Mouse (Mus musculus): ENCODE results near the gene 4931428L18Rik. TPM values are rescaled to one million over a fixed set of nuclear protein-coding genes. Genes with fewer than 3 reads are reported as not detected.

The 4931428L18Rik gene
- total and polyA plus RNA-seq, 3 experiments, result not detected

GRCm38 (mm10) chr1:31156884-31157283 lies 65.6 kb downstream of the 4931428L18Rik start:
- Histone ChIP-seq H3K9me3 (replicated peaks; ENCODE audit: insufficient read depth, low read length) (no peaks in the 10 kb centered on the region), H3K27ac (ENCODE audit: control insufficient read depth, low read depth, low read length) (no peak overlapping the region), H3K36me3 (ENCODE audit: control insufficient read depth in 1 of 2, insufficient read depth in 2 of 2, low read length in 2 of 2) (no peaks in the 10 kb centered on the region), H3K79me2 (ENCODE audit: control insufficient read depth, insufficient read depth, low read length, poor library complexity) (no peaks in the 10 kb centered on the region), H3K27me3 (ENCODE audit: control insufficient read depth in 1 of 2, insufficient read depth in 2 of 2, low read length in 2 of 2) (no peaks in the 10 kb centered on the region; a peak in 1 of 4 replicates), H3K9ac (ENCODE audit: control insufficient read depth, low read depth, low read length, poor library complexity, severe bottlenecking) (no peak overlapping the region), H3K4me3 (ENCODE audit: control insufficient read depth in 1 of 2, insufficient read depth in 1 of 2, low read depth in 2 of 2, low read length in 2 of 2) (no peak overlapping the region), H3K4me1 (ENCODE audit: control insufficient read depth in 1 of 2, insufficient read depth in 2 of 2, low read length in 2 of 2) (no peaks in the 10 kb centered on the region)
- no peak for DNase-seq (ENCODE audit: low read depth, low spot score)
- no peak for TF ChIP-seq TAL1 (IDR thresholded peaks at IDR 0.05; ENCODE audit: low read length)
- TF ChIP-seq RAD21 (IDR thresholded peaks at IDR 0.05; ENCODE audit: low read depth, low read length), result no peak
- TF ChIP-seq MEF2A (IDR thresholded peaks at IDR 0.05; ENCODE audit: extremely low read depth, insufficient replicate concordance, low read depth, low read length, poor library complexity, severe bottlenecking), result no peak
- no peak for TF ChIP-seq MYC (IDR thresholded peaks at IDR 0.05; ENCODE audit: low read depth, low read length)
- no peak for TF ChIP-seq ZMIZ1 (IDR thresholded peaks at IDR 0.05; ENCODE audit: low read depth, low read length)
- no peak for TF ChIP-seq NRF1 (IDR thresholded peaks at IDR 0.05; ENCODE audit: insufficient read depth, low read depth, low read length, poor library complexity, severe bottlenecking)
- no peak for TF ChIP-seq POLR2AphosphoS2 (IDR thresholded peaks at IDR 0.05; ENCODE audit: low read length)
- no peak for TF ChIP-seq KAT2A (conservative IDR thresholded peaks at IDR 0.05; ENCODE audit: low read depth, low read length)
- no peak for TF ChIP-seq SIN3A (IDR thresholded peaks at IDR 0.05; ENCODE audit: low read length)
- no peak for TF ChIP-seq MXI1 (IDR thresholded peaks at IDR 0.05; ENCODE audit: low read depth, low read length)
- no peak for TF ChIP-seq ZNF384 (IDR thresholded peaks at IDR 0.05; ENCODE audit: low read depth, low read length)
- TF ChIP-seq EP300 (IDR thresholded peaks at IDR 0.05; ENCODE audit: low read depth in 1 of 2, low read length in 2 of 2), result no peak
- TF ChIP-seq NELFE (IDR thresholded peaks at IDR 0.05; ENCODE audit: low read depth, low read length), result no peak
- TF ChIP-seq SMC3 (IDR thresholded peaks at IDR 0.05; ENCODE audit: low read depth, low read length), result no peak
- no peak for TF ChIP-seq BHLHE40 (IDR thresholded peaks at IDR 0.05; ENCODE audit: borderline replicate concordance, low read depth, low read length)
- TF ChIP-seq ELF1 (IDR thresholded peaks at IDR 0.05; ENCODE audit: low read depth, low read length), result no peak
- TF ChIP-seq UBTF (IDR thresholded peaks at IDR 0.05; ENCODE audit: borderline replicate concordance, insufficient read depth, low read depth, low read length), result no peak
- TF ChIP-seq CHD2 (IDR thresholded peaks at IDR 0.05; ENCODE audit: low read length), result no peak

GRCm38 (mm10) chr1:31156185-31156584 lies 66.3 kb downstream of the 4931428L18Rik start:
- H3K4me1 ChIP-seq (ENCODE audit: control insufficient read depth in 1 of 2, insufficient read depth in 2 of 2, low read length in 2 of 2), result no peaks in the 10 kb centered on the region
- no peak for TF ChIP-seq EP300 (IDR thresholded peaks at IDR 0.05; ENCODE audit: low read depth in 1 of 2, low read length in 2 of 2)
- no peak for TF ChIP-seq MYC (IDR thresholded peaks at IDR 0.05; ENCODE audit: low read depth, low read length)
- TF ChIP-seq KAT2A (conservative IDR thresholded peaks at IDR 0.05; ENCODE audit: low read depth, low read length), result no peak
- TF ChIP-seq SIN3A (IDR thresholded peaks at IDR 0.05; ENCODE audit: low read length), result no peak
- TF ChIP-seq SMC3 (IDR thresholded peaks at IDR 0.05; ENCODE audit: low read depth, low read length), result no peak
- no peak for TF ChIP-seq ZNF384 (IDR thresholded peaks at IDR 0.05; ENCODE audit: low read depth, low read length)
- no peak for TF ChIP-seq POLR2AphosphoS5 (IDR thresholded peaks at IDR 0.05; ENCODE audit: borderline replicate concordance, low read depth, low read length)
- TF ChIP-seq RCOR1 (IDR thresholded peaks at IDR 0.05; ENCODE audit: low read depth, low read length), result no peak
- TF ChIP-seq POLR2AphosphoS2 (IDR thresholded peaks at IDR 0.05; ENCODE audit: low read length), result no peak
- TF ChIP-seq RAD21 (IDR thresholded peaks at IDR 0.05; ENCODE audit: low read depth, low read length), result no peak
- TF ChIP-seq MAX (IDR thresholded peaks at IDR 0.05; ENCODE audit: low read length), result no peak

More at GRCm38 (mm10) chr1:31156185-31156584, 66.3 kb downstream of the 4931428L18Rik start:
- Histone ChIP-seq H3K4me3 (ENCODE audit: control insufficient read depth in 1 of 2, insufficient read depth in 1 of 2, low read depth in 2 of 2, low read length in 2 of 2) (no peak overlapping the region), H3K27ac (ENCODE audit: control insufficient read depth, low read depth, low read length) (no peak overlapping the region), H3K27me3 (ENCODE audit: control insufficient read depth in 1 of 2, insufficient read depth in 2 of 2, low read length in 2 of 2) (no peaks in the 10 kb centered on the region; a peak in 1 of 4 replicates), H3K9ac (ENCODE audit: control insufficient read depth, low read depth, low read length, poor library complexity, severe bottlenecking) (no peak overlapping the region), H3K36me3 (ENCODE audit: control insufficient read depth in 1 of 2, insufficient read depth in 2 of 2, low read length in 2 of 2) (no peaks in the 10 kb centered on the region), H3K9me3 (replicated peaks; ENCODE audit: insufficient read depth, low read length) (no peaks in the 10 kb centered on the region), H3K79me2 (ENCODE audit: control insufficient read depth, insufficient read depth, low read length, poor library complexity) (no peaks in the 10 kb centered on the region)
- DNase-seq (ENCODE audit: low read depth, low spot score), result no peak

Measured in MEL (cell line).